Mouse (Mus musculus) liver, postnatal 0 days (tissue): ENCODE measurements around the gene Brf1.

Experiments used
- CTCF ChIP-seq: sonication (generic); IDR thresholded peaks from 2 replicates; pipeline ENCODE4 v1.5.1; 2016; ENCODE audit warnings: antibody characterized with exemption, low read depth
- EP300 ChIP-seq: IDR thresholded peaks from 2 replicates; pipeline ENCODE4 v1.6.1; 2016; ENCODE audit warnings: antibody characterized with exemption, low read depth, mild to moderate bottlenecking

- TF ChIP-seq CTCF (no peak), EP300 (no peak)
Measured at GRCm38 (mm10) chr12:113048103-113048502, 47.6 kb upstream of the Brf1 start.
